Mouse (Mus musculus) layer of hippocampus, adult 8-10 months (tissue): ENCODE data around the gene Gpatch4. TPM values are rescaled to one million over a fixed set of nuclear protein-coding genes. Genes with fewer than 3 reads are reported as not detected.

Source experiments
- DNase-seq, 2 experiments: peaks; one replicate each; pipeline ENCODE4 v3.0.0; 2022; ENCODE audit warnings: low spot score in 2 of 2
- total RNA-seq, 4 experiments: library from RNA; stranded (reverse); gene quantifications; 2 replicates each; pipeline ENCODE4 v1.2.4; 2022

Gpatch4 gene
- 10 to 100 TPM; 14.0 to 19.9 (median 16.1) TPM for total RNA-seq

GRCm38 (mm10) chr3:88042661-88043421 lies at the start of gene Gpatch4:
Gene Gpatch4, plus strand, starts transcription at chr3:88043108.
- DNase-seq: peak; percentile 81 to 85

GRCm38 (mm10) chr3:87993436-87993835 lies 49.5 kb upstream of the Gpatch4 start:
- DNase-seq: no peak

- DNase-seq: no peak
Measured at GRCm38 (mm10) chr3:87995331-87995730, 47.6 kb upstream of the Gpatch4 start.

GRCm38 (mm10) chr3:87996401-87996800 lies 46.5 kb upstream of the Gpatch4 start:
- DNase-seq: no peak

- no peak for DNase-seq
Measured at GRCm38 (mm10) chr3:87996971-87997614, 45.8 kb upstream of the Gpatch4 start.

- DNase-seq: peak in 1 of 2 experiments; percentile 74
Measured at GRCm38 (mm10) chr3:87998747-87999146, 44.2 kb upstream of the Gpatch4 start.

- DNase-seq: no peak
Measured at GRCm38 (mm10) chr3:87999243-87999895, 43.5 kb upstream of the Gpatch4 start.

GRCm38 (mm10) chr3:88000181-88000580 lies 42.7 kb upstream of the Gpatch4 start, which contains the start of gene Bcan:
Gene Bcan, minus strand, starts transcription at chr3:88000230.
- peak; percentile 51 to 54 for DNase-seq

GRCm38 (mm10) chr3:88000816-88001595 lies 41.9 kb upstream of the Gpatch4 start:
- no peak for DNase-seq

- no peak for DNase-seq
Measured at GRCm38 (mm10) chr3:88002291-88002976, 40.5 kb upstream of the Gpatch4 start.

- no peak for DNase-seq
Measured at GRCm38 (mm10) chr3:88005822-88006786, 36.8 kb upstream of the Gpatch4 start.

GRCm38 (mm10) chr3:88010634-88011265 lies 32.2 kb upstream of the Gpatch4 start:
- DNase-seq: no peak

- peak; percentile 79 to 82 for DNase-seq
Measured at GRCm38 (mm10) chr3:88022322-88023191, 20.4 kb upstream of the Gpatch4 start.

- DNase-seq: no peak
Measured at GRCm38 (mm10) chr3:88023192-88024074, 19.5 kb upstream of the Gpatch4 start.

GRCm38 (mm10) chr3:88026823-88027222 lies 16.1 kb upstream of the Gpatch4 start:
- DNase-seq: no peak

- peak; percentile 47 to 50 for DNase-seq
Measured at GRCm38 (mm10) chr3:88027434-88028186, 15.3 kb upstream of the Gpatch4 start, which contains the start of gene Hapln2. Gene Hapln2, minus strand, starts transcription at chr3:88027583.
